Mouse (Mus musculus) cortical plate, adult 2 months (tissue): ENCODE results near the gene Kpna2.

ENCODE experiments used
- CTCF ChIP-seq: fragments of 200-500 bp; IDR thresholded peaks from 2 replicates; pipeline ENCODE4 v1.5.1; 2011; ENCODE audit warnings: mild to moderate bottlenecking, control low read depth, low read length; ENCODE audit not compliant: insufficient read depth; ENCODE audit errors: extremely low read depth
- POLR2A ChIP-seq: fragments of 200-500 bp; IDR thresholded peaks from 2 replicates; pipeline ENCODE4 v1.6.1; 2011; ENCODE audit warnings: mild to moderate bottlenecking, low read length, control low read depth; ENCODE audit not compliant: insufficient read depth; ENCODE audit errors: extremely low read depth

DNA sequence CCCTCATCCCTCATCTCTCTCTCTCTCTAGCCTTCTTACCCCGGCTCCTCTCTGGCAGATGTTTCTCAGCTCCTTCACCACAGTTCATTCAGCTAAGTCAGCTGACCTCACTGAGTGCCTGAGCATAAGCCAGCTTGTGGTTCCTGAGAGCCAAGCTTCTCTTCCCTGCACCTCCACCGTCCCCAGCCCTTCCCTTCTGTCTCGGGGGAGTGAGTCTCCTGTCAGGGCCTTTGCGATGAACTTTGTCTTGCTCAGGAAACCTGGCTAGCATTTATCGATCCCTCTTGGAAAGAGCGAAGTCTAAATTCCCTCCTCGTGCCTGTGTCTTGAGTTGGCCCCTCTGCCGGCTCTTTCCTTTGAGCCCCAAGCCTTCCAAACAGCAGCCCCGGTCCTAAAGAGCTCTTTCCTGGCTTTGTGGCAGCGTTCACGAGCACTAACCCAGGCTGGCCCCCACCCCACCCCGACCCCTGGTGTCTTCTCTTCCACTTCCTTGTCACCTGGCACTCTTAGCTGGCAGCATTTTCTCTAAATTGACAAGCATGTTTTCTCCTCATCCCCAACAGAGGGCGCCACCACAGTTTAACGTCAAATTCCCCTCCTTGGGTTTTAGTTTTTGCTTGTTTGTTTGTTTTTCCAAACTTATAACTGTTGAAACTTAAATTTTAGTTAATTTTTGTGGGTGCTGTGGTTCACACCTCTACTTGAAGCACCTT lies 15.4 kb upstream of the Kpna2 start:
- TF ChIP-seq CTCF (peak; percentile 28; the same call in 1 of the 2 replicates), POLR2A (no peak)
